Mouse (Mus musculus) liver, embryonic 16.5 days (tissue): ENCODE measurements around the gene Slc22a1. TPM values are rescaled to one million over a fixed set of nuclear protein-coding genes. Genes with fewer than 3 reads are reported as not detected.

ENCODE experiments used
- ATAC-seq: fragments of 200-750 bp; cut with Nextera tagmentation; 2 replicates; pipeline ENCODE4 v1.8.0; 2017; ENCODE audit warnings: low read depth, mild to moderate bottlenecking, moderate number of reproducible peaks, moderate library complexity
- H3K27ac ChIP-seq: fragments of 300-500 bp; sonication (generic); 2 replicates; pipeline ENCODE4 v1.5.1; 2014; ENCODE audit warnings: mild to moderate bottlenecking, low read length
- H3K27me3 ChIP-seq: fragments of 300-500 bp; sonication (generic); 2 replicates; pipeline ENCODE4 v1.6.1; 2014; ENCODE audit warnings: low read depth, low read length, mixed read lengths; ENCODE audit not compliant: control insufficient read depth, insufficient read depth
- H3K36me3 ChIP-seq: fragments of 300-500 bp; sonication (generic); 2 replicates; pipeline ENCODE4 v1.6.1; 2014; ENCODE audit warnings: mild to moderate bottlenecking; ENCODE audit not compliant: control insufficient read depth, insufficient read depth
- H3K4me1 ChIP-seq: fragments of 300-500 bp; sonication (generic); 2 replicates; pipeline ENCODE4 v1.6.1; 2014; ENCODE audit warnings: low read depth, low read length, mixed read lengths; ENCODE audit not compliant: control insufficient read depth
- H3K4me2 ChIP-seq: fragments of 300-500 bp; sonication (generic); 2 replicates; pipeline ENCODE4 v1.6.1; 2014; ENCODE audit warnings: low read depth, low read length, mixed read lengths
- H3K4me3 ChIP-seq: fragments of 300-500 bp; sonication (generic); 2 replicates; pipeline ENCODE4 v1.5.1; 2014; ENCODE audit warnings: low read depth, mild to moderate bottlenecking, low read length
- H3K9ac ChIP-seq: fragments of 300-500 bp; sonication (generic); 2 replicates; pipeline ENCODE4 v1.6.1; 2014; ENCODE audit warnings: low read depth, low read length
- H3K9me3 ChIP-seq: fragments of 300-500 bp; sonication (generic); replicated peaks from 2 replicates; pipeline ENCODE4 v1.6.1; 2016; ENCODE audit warnings: low read length; ENCODE audit not compliant: control insufficient read depth
- WGBS: fragments of 180-500 bp; shearing (Covaris S2); extraction: QIAGEN DNeasy Blood & Tissue Kit; methylation state at CpG from one replicate; pipeline ENCODE4 v1.1.7; 2014; ENCODE audit not compliant: insufficient replicate concordance; 5-methylcytosine and 5-hydroxymethylcytosine counted together
- polyA plus RNA-seq: library from polyadenylated mRNA; unstranded; fragments of >200 nt; fragmentation: Nextera tagmentation; extraction: Ambion mirVana; gene quantifications from 2 replicates; pipeline ENCODE4 v1.2.1, GENCODE M21; 2015

Gene Slc22a1
- polyA plus RNA-seq, 1 experiment from 2014 or later: not detected

- no peak overlapping the region for H3K27ac ChIP-seq
Observed at GRCm38 (mm10) chr17:12658784-12659183, 16.8 kb downstream of the Slc22a1 start.

GRCm38 (mm10) chr17:12655826-12656225, 19.8 kb downstream of the Slc22a1 start:
- Histone ChIP-seq H3K4me3 (no peak overlapping the region), H3K4me2 (no peak overlapping the region), H3K27me3 (no peaks in the 10 kb centered on the region), H3K27ac (no peak overlapping the region), H3K9ac (no peak overlapping the region), H3K9me3 (no peaks in the 10 kb centered on the region), H3K36me3 (no peaks in the 10 kb centered on the region), H3K4me1 (no peaks in the 10 kb centered on the region)
- no peak for ATAC-seq
- WGBS: 19% methylated on average over 7 of the region's 7 CpGs

More at GRCm38 (mm10) chr17:12658784-12659183, 16.8 kb downstream of the Slc22a1 start:
- ATAC-seq: no peak
- Histone ChIP-seq H3K9ac (no peak overlapping the region), H3K27me3 (no peaks in the 10 kb centered on the region), H3K4me2 (no peak overlapping the region), H3K9me3 (no peaks in the 10 kb centered on the region), H3K4me3 (no peak overlapping the region), H3K36me3 (no peaks in the 10 kb centered on the region), H3K4me1 (no peaks in the 10 kb centered on the region)
- 57% methylated on average over 7 of the region's 7 CpGs for WGBS

- Histone ChIP-seq H3K27me3 (no peaks in the 10 kb centered on the region), H3K9ac (no peak overlapping the region), H3K36me3 (no peaks in the 10 kb centered on the region), H3K4me1 (no peaks in the 10 kb centered on the region), H3K9me3 (no peaks in the 10 kb centered on the region), H3K4me2 (no peak overlapping the region), H3K4me3 (no peak overlapping the region), H3K27ac (no peak overlapping the region)
- no peak for ATAC-seq
- WGBS: 78% methylated on average over 3 of the region's 3 CpGs
Observed at GRCm38 (mm10) chr17:12654061-12654460, 21.6 kb downstream of the Slc22a1 start.

GRCm38 (mm10) chr17:12652604-12653003, 23.0 kb downstream of the Slc22a1 start:
- WGBS: 76% methylated on average over 11 of the region's 11 CpGs
- no peak for ATAC-seq
- Histone ChIP-seq H3K4me1 (no peaks in the 10 kb centered on the region), H3K27ac (no peak overlapping the region), H3K9ac (no peak overlapping the region), H3K4me3 (no peak overlapping the region), H3K4me2 (no peak overlapping the region), H3K27me3 (no peaks in the 10 kb centered on the region), H3K9me3 (no peaks in the 10 kb centered on the region), H3K36me3 (no peaks in the 10 kb centered on the region)

GRCm38 (mm10) chr17:12645461-12645860, 30.2 kb downstream of the Slc22a1 start:
- ATAC-seq: no peak
- Histone ChIP-seq H3K4me2 (no peak overlapping the region), H3K36me3 (no peaks in the 10 kb centered on the region), H3K27me3 (no peaks in the 10 kb centered on the region), H3K4me1 (no peaks in the 10 kb centered on the region), H3K4me3 (no peak overlapping the region), H3K9me3 (no peaks in the 10 kb centered on the region), H3K27ac (no peak overlapping the region), H3K9ac (no peak overlapping the region)
- 78% methylated on average over 5 of the region's 5 CpGs for WGBS

- no peak overlapping the region for H3K4me2 ChIP-seq
Observed at GRCm38 (mm10) chr17:12641087-12641486, 34.5 kb downstream of the Slc22a1 start.

GRCm38 (mm10) chr17:12639585-12639984, 36.0 kb downstream of the Slc22a1 start:
- Histone ChIP-seq H3K4me3 (no peak overlapping the region), H3K4me2 (no peak overlapping the region), H3K9ac (no peak overlapping the region), H3K36me3 (no peaks in the 10 kb centered on the region), H3K27ac (no peak overlapping the region), H3K9me3 (peaks cover 2% of the 10 kb centered on the region), H3K27me3 (no peaks in the 10 kb centered on the region), H3K4me1 (no peaks in the 10 kb centered on the region)
- ATAC-seq: no peak
- 71% methylated on average over 3 of the region's 3 CpGs for WGBS

More at GRCm38 (mm10) chr17:12641087-12641486, 34.5 kb downstream of the Slc22a1 start:
- Histone ChIP-seq H3K4me1 (no peaks in the 10 kb centered on the region), H3K27ac (no peak overlapping the region), H3K4me3 (no peak overlapping the region), H3K9me3 (peaks cover 2% of the 10 kb centered on the region), H3K9ac (no peak overlapping the region), H3K27me3 (no peaks in the 10 kb centered on the region), H3K36me3 (no peaks in the 10 kb centered on the region)
- no peak for ATAC-seq
- WGBS: 56% methylated on average over 4 of the region's 4 CpGs

- no peak overlapping the region for H3K27ac ChIP-seq
- ATAC-seq: no peak
- H3K9me3 ChIP-seq: peaks cover 2% of the 10 kb centered on the region
- H3K4me1 ChIP-seq: no peaks in the 10 kb centered on the region
- H3K4me3 ChIP-seq: no peak overlapping the region
- H3K9ac ChIP-seq: no peak overlapping the region
- H3K4me2 ChIP-seq: no peak overlapping the region
- no peaks in the 10 kb centered on the region for H3K36me3 ChIP-seq
- no peaks in the 10 kb centered on the region for H3K27me3 ChIP-seq
- 47% methylated on average over 4 of the region's 4 CpGs for WGBS
Observed at GRCm38 (mm10) chr17:12634814-12635213, 40.8 kb downstream of the Slc22a1 start.

- H3K4me1 ChIP-seq: no peaks in the 10 kb centered on the region
- H3K9me3 ChIP-seq: no peaks in the 10 kb centered on the region
- peak; percentile 27; the same call in 1 of the 2 replicates for ATAC-seq
- H3K27ac ChIP-seq: no peak overlapping the region
- 40% methylated on average over 7 of the region's 7 CpGs for WGBS
- no peak overlapping the region for H3K4me3 ChIP-seq
- H3K27me3 ChIP-seq: no peaks in the 10 kb centered on the region
- H3K4me2 ChIP-seq: no peak overlapping the region
- no peak overlapping the region for H3K9ac ChIP-seq
- no peaks in the 10 kb centered on the region for H3K36me3 ChIP-seq
Observed at GRCm38 (mm10) chr17:12631771-12632600, 43.6 kb downstream of the Slc22a1 start.
